ENCODE assay signal across 25 mouse cellular contexts in the genomic region with DNA sequence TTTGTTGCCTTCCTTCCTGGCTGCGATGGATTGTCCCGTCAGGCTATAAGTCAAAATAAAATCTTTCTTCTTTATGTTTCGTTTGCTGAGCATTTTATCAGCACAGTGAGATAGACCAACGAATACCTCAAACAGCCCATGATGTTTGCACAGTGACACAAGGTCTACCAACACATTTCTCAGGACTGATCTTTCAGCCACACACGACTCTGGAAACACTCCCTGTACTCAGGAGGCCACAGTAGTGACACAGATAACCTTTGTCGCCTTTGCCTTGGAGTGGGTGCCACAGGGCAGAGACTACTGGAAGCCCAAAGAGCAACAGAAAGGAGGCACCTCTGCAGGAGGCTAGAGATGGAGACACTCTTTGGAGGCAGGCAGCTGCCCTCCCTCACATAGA. TPM values are rescaled to one million over a fixed set of nuclear protein-coding genes. Genes with fewer than 3 reads are reported as not detected.
A peak's percentile ranks its signal among the peaks of the same experiment; 100 is the strongest.
DNase-seq lines count a peak whose midpoint lies in the region; ATAC-seq lines count a peak whose summit lies in the region.
"Had no signal": no experiment of that assay in that cellular context is flagged by ENCODE, and none has a peak within 500 bp of the region (broad histone marks: within the 10 kb centered on the region; RNA-seq: fewer than 3 reads in every experiment).

No protein-coding gene starts in this region.

- no peak overlapping the region for H3K4me3 ChIP-seq in intestine, embryonic 15.5 days (replicated peaks)
- H3K4me3 ChIP-seq in stomach, embryonic 14.5 days (ENCODE audit: low read depth, low read length), result no peak overlapping the region
- no peak overlapping the region for H3K4me3 ChIP-seq in stomach, embryonic 16.5 days (replicated peaks; ENCODE audit: low read length)
- no peak overlapping the region for H3K4me3 ChIP-seq in kidney, embryonic 14.5 days (ENCODE audit: low read length)
- H3K4me3 ChIP-seq: embryonic facial prominence, embryonic 10.5 days; embryonic facial prominence, embryonic 12.5 days; forebrain, embryonic 13.5 days had no signal

- H3K27me3 ChIP-seq in intestine, embryonic 15.5 days (replicated peaks), result no peaks in the 10 kb centered on the region
- no peaks in the 10 kb centered on the region for H3K27me3 ChIP-seq in stomach, embryonic 14.5 days (ENCODE audit: control insufficient read depth, insufficient read depth, low read length)
- H3K27me3 ChIP-seq in stomach, embryonic 16.5 days (ENCODE audit: control insufficient read depth, insufficient read depth, low read length), result peaks cover 6% of the 10 kb centered on the region; the same call in 1 of the 2 replicates
- H3K27me3 ChIP-seq in kidney, embryonic 14.5 days (ENCODE audit: control insufficient read depth, insufficient read depth, low read length), result 0 out of 2 replicates have a peak, but pooled peaks cover 2% of the 10 kb centered on the region

- WGBS in intestine, embryonic 15.5 days, result 42% methylated on average over 6 of the region's 6 CpGs
- 48% methylated on average over 6 of the region's 6 CpGs for WGBS in stomach, embryonic 14.5 days
- 42% methylated on average over 6 of the region's 6 CpGs for WGBS in stomach, embryonic 16.5 days
- 64% methylated on average over 6 of the region's 6 CpGs for WGBS in kidney, embryonic 14.5 days

- H3K9ac ChIP-seq in intestine, embryonic 15.5 days, result no peak overlapping the region
- H3K9ac ChIP-seq in stomach, embryonic 14.5 days (replicated peaks; ENCODE audit: low read depth, low read length), result no peak overlapping the region
- H3K9ac ChIP-seq in stomach, embryonic 16.5 days (ENCODE audit: low read length), result no peak overlapping the region
- H3K9ac ChIP-seq in kidney, embryonic 14.5 days (ENCODE audit: low read depth, low read length), result no peak overlapping the region
- H3K9ac ChIP-seq: embryonic facial prominence, embryonic 12.5 days; forebrain, embryonic 13.5 days had no signal

- peak; percentile 28 for DNase-seq in heart, adult 11 months
- DNase-seq in heart, adult 9 months (ENCODE audit: low spot score in 2 of 2), result no peak
- no peak for DNase-seq in kidney, postnatal 14 days
- no peak for DNase-seq in kidney, postnatal 4 days
- DNase-seq: adrenal gland, adult 8-10 months; adrenal gland, postnatal 14 days; adrenal gland, postnatal 36 days; B cell, adult 2 months; cerebellum, adult 11-12 months; cerebellum, adult 2 months; cerebellum, adult 9-10 months; cerebellum, postnatal 10 days; cerebellum, postnatal 25 days had no signal

- no peak overlapping the region for H3K4me2 ChIP-seq in intestine, embryonic 15.5 days (replicated peaks)
- H3K4me2 ChIP-seq in stomach, embryonic 14.5 days (replicated peaks; ENCODE audit: low read depth, low read length), result no peak overlapping the region
- no peak overlapping the region for H3K4me2 ChIP-seq in stomach, embryonic 16.5 days (ENCODE audit: low read depth, low read length)
- no peak overlapping the region for H3K4me2 ChIP-seq in kidney, embryonic 14.5 days (replicated peaks; ENCODE audit: low read depth, low read length)
- H3K4me2 ChIP-seq: embryonic facial prominence, embryonic 12.5 days; forebrain, embryonic 13.5 days had no signal

- no peaks in the 10 kb centered on the region for H3K36me3 ChIP-seq in intestine, embryonic 15.5 days
- H3K36me3 ChIP-seq in stomach, embryonic 14.5 days (ENCODE audit: control insufficient read depth, insufficient read depth, low read length), result no peaks in the 10 kb centered on the region
- H3K36me3 ChIP-seq in stomach, embryonic 16.5 days (ENCODE audit: control insufficient read depth, insufficient read depth, low read length), result no peaks in the 10 kb centered on the region
- no peaks in the 10 kb centered on the region for H3K36me3 ChIP-seq in kidney, embryonic 14.5 days (ENCODE audit: control insufficient read depth, insufficient read depth, low read length)
- H3K36me3 ChIP-seq: embryonic facial prominence, embryonic 10.5 days; embryonic facial prominence, embryonic 12.5 days; G1E had no signal

- peak; percentile 62 for ATAC-seq in intestine, embryonic 15.5 days
- ATAC-seq in stomach, embryonic 14.5 days (ENCODE audit: insufficient number of reproducible peaks, insufficient read depth, low FRiP score, low read depth), result peak; percentile 35; the same call in 1 of the 2 replicates
- ATAC-seq in stomach, embryonic 16.5 days (ENCODE audit: insufficient read depth, low FRiP score), result peak; percentile 80
- ATAC-seq in kidney, embryonic 14.5 days (ENCODE audit: low FRiP score, low TSS enrichment), result no peak
- ATAC-seq: activated CD4-positive, CD25-positive, alpha-beta regulatory T cell, adult 4 months; CD4-positive, CD25-positive, alpha-beta regulatory T cell, adult 4 months; Patski had no signal

- H3K27ac ChIP-seq in intestine, embryonic 15.5 days, result no peak overlapping the region
- H3K27ac ChIP-seq in stomach, embryonic 14.5 days (ENCODE audit: low read length), result no peak overlapping the region
- no peak overlapping the region for H3K27ac ChIP-seq in stomach, embryonic 16.5 days (ENCODE audit: low read length)
- no peak overlapping the region for H3K27ac ChIP-seq in kidney, embryonic 14.5 days (ENCODE audit: low read depth, low read length)
- H3K27ac ChIP-seq: embryonic facial prominence, embryonic 10.5 days; embryonic facial prominence, embryonic 12.5 days; forebrain, embryonic 13.5 days had no signal

- H3K4me1 ChIP-seq in intestine, embryonic 15.5 days (replicated peaks), result no peaks in the 10 kb centered on the region
- H3K4me1 ChIP-seq in stomach, embryonic 14.5 days (ENCODE audit: control insufficient read depth, insufficient read depth, low read length), result no peaks in the 10 kb centered on the region
- H3K4me1 ChIP-seq in stomach, embryonic 16.5 days (ENCODE audit: control insufficient read depth, insufficient read depth, low read length), result no peaks in the 10 kb centered on the region; the same call in 1 of the 2 replicates
- H3K4me1 ChIP-seq in kidney, embryonic 14.5 days (ENCODE audit: control insufficient read depth, insufficient read depth, low read length), result no peaks in the 10 kb centered on the region
- H3K4me1 ChIP-seq: embryonic facial prominence, embryonic 10.5 days; embryonic facial prominence, embryonic 12.5 days; forebrain, embryonic 13.5 days had no signal

- H3K9me3 ChIP-seq in intestine, embryonic 15.5 days, result no peaks in the 10 kb centered on the region
- no peaks in the 10 kb centered on the region for H3K9me3 ChIP-seq in stomach, embryonic 14.5 days (ENCODE audit: control insufficient read depth, low read depth, low read length)
- H3K9me3 ChIP-seq in stomach, embryonic 16.5 days (replicated peaks; ENCODE audit: control insufficient read depth, low read length), result no peaks in the 10 kb centered on the region
- no peaks in the 10 kb centered on the region for H3K9me3 ChIP-seq in kidney, embryonic 14.5 days (ENCODE audit: control insufficient read depth, low read length)
- H3K9me3 ChIP-seq: embryonic facial prominence, embryonic 10.5 days; embryonic facial prominence, embryonic 12.5 days; forebrain, embryonic 13.5 days had no signal

RNA-seq across cellular contexts. Expression of a gene that starts 55.0 kb away (rescaled TPM):
- polyA plus RNA-seq in intestine, embryonic 15.5 days (2015; fragmentation: Nextera tagmentation; extraction: Ambion mirVana), result 0.10 TPM in 1 of 2 replicates, not detected in the other
- not detected in 2 replicates for polyA plus RNA-seq in stomach, embryonic 14.5 days (2014; fragmentation: Nextera tagmentation; extraction: Ambion mirVana)
- polyA plus RNA-seq in stomach, embryonic 16.5 days (2015; fragmentation: Nextera tagmentation; extraction: Ambion mirVana), result not detected in 2 replicates
- 0.07 TPM in 1 of 2 replicates, not detected in the other for polyA plus RNA-seq in kidney, embryonic 14.5 days (2014; fragmentation: Nextera tagmentation; extraction: Ambion mirVana)
- polyA plus RNA-seq: activated CD4-positive, CD25-positive, alpha-beta regulatory T cell, adult 4 months; CD4-positive, CD25-positive, alpha-beta regulatory T cell, adult 4 months; cortical plate, adult 2 months; forebrain, embryonic 13.5 days; G1E; Patski had no signal
